Mouse (Mus musculus) ovary, postnatal 14 days (tissue): ENCODE data around the gene Atp13a3.

ENCODE experiments used
- DNase-seq: peaks from one replicate; pipeline ENCODE4 v3.0.0; 2022; ENCODE audit warnings: low spot score

Gene Atp13a3

DNA sequence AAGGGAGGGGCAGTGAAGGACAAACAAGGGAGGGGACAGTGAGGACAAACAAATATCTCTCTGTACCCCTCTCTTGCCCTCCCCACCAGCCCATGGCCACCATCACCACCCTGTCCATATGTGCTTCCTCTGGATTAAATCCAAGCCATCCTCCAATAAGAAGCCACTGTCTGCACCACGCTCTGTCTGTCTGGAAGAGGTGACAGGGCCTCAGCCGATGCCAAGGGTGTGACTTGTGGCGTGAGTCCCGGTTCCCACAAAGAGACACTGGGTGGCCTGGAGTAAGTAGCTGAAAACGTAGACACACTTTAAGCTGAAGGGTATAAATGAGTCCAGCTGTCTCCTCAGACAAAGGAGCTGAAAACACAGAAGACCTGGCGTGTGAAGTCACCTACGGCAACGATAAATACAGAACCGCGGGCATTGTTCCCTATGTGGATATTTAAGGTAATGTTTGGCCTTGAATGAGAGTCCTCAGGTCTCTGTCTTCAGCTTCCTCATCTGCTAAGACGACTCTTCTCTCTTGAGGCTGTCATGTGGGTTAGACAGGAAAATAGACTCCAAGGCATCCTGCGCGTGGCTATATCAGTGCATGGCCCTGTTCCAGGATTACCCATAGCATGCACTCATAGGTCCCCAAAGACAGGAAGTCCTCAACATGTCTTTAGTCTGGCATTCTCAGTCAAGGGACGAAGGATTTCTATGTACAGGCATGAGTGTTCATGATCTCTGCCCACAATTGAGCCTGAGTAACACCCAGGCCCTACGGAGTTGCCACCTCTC lies 130.0 kb downstream of the Atp13a3 start:
- DNase-seq = no peak

DNA sequence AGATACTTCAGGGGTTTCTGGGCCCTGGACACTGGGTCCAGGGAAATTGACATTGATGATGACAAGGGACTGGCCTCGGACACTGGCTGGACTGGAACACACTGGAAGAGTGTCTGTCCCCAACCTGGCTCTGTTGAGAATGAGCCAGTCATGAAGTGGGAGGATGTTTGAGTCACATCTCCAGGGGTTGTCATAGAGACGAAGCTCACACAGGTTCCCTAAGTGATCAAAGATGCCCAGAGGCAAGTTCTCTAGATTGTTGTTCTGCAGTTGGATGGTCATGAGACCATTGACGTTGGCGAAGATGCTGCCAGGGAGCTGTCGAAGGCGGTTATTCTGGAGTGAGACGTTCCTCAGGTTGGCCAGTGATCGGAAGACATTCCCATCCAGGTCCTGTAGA lies 132.7 kb downstream of the Atp13a3 start:
- DNase-seq = no peak

DNA sequence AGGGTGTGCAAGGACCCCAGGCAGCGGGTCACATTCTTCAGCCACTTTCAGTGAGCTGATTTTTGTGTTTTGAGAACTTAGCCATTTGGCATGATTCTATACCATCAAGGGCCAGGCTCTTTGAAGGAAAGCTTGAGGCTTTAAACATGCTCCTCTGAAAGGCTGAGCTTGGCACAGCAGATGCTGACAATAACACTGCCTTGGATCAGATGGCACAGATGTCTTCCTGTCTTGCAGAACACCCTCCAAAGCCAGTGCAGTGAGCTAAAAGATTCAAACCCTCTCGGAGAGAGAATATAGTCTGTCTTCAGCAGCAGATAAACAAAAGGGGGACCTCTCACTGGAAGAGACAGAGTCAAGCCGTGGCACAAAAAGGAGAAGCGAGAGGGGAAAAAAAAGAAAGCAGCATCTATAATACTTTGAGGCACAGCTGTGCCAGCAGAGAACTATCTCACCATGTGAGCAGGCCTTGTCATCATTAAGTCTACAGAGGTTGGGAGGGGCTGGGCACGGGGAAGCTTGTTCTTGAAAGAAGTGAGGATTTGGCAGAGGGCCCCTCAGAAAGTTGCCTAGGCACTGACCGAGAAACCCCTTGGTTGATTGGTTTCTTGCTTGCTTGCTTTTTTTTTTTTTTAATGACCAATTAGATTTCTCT lies 133.7 kb downstream of the Atp13a3 start:
- no peak for DNase-seq

DNA sequence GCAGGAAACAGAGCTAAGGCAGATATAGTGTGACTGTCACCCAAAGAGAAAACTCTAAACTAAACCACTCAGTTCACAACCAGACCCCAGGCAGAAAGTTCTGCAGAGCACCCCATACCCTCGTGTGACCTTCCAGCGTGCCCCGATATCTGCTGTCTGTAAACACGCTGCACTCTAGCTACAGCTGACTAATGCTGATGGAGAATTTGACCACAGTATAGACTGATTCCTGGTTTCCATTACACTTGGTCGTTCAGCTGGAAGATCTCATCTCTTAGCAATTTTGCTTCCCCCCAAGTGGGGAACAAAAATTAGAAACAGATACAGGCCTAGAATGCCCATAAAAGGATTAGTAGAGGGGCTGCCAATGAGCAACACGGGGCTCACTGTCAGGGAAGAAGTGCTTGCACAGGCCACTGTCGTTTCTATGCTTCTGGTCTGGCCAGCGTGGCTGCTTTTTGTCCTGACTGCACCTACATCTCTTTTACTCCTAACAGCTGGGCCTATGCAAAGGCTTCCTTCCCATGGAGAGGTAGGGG lies 134.5 kb downstream of the Atp13a3 start:
- no peak for DNase-seq

DNA sequence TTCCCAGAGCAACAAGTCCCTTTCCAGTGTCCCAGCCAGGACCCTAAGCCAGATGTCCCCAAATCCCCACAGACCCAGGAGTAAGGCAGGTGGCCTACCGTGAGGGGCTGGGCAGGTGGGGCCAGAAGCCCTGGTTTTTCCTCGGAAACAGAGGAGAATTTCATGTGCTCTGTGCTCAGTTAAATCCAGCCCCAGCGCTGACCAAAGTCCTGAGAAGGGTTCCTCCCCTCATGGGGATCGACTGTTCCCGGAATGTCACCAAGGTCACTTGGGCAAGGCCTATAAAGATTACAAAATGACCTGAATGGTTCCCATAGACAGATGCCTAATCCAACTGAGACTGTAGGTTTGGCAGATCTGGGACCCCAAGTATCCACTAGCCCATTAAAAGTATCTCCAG lies 138.4 kb downstream of the Atp13a3 start, which contains the start of gene Cpn2:
TSS of gene Cpn2 (minus strand) at position 141 of the 400 bp plus-strand sequence.
- DNase-seq = no peak

DNA sequence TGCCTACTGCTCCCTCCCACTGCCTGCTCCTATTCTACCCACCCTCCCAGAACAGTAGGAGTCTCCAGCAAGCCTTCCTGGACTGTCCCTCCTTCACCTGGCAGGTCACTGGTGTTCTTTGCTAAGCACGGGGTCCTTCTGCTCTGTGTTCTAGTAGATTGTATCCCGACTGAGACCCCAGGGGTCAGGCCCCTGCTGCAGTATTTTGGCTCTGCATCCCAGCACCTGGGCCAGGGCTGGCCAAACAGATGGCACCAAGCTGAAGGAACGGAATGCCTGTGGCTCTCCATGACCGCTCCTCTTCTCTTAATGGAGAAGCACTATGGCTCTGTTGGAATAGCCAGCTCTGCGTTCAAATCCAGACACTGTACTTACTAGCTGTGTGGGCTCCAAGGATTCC lies 139.2 kb downstream of the Atp13a3 start:
- no peak for DNase-seq

DNA sequence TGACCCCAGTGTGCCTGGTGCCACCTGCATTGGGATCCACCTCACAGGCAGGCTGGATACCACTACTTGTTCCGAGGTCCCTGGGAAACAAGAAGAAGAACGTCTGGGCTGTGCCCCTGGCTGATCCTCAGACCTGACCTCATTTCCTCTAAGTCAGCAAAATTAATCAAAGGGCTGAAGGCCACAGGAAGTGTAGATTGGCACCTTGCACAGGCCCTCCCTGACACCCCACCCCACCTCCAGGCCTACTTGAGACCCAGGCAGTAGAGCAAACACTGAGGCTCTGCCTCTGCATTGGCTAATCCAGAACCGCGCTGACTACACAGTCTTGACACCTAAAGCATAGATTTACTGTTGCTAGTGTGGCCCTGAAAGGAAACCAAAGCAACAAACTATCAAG lies 140.2 kb downstream of the Atp13a3 start:
- DNase-seq = no peak

DNA sequence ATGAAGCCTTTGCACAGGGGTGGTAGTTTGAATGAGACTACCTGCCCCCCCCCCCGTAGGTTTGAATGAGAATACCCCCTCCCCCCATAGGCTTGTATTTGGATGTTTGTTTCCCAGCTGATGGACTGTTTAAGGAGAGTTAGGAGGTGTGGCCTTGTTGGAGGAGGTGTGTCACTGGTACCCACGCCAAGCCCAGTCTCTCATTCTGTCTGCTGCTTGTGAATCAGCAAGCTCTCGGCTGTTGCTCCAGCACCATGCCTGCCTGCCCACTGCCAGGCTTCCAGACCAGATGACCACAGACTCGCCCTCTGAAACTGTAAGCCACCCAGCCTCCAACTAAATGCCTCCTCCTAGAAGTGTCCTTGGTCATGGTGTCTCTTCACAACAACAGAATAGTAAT lies 142.6 kb downstream of the Atp13a3 start:
- DNase-seq = no peak

DNA sequence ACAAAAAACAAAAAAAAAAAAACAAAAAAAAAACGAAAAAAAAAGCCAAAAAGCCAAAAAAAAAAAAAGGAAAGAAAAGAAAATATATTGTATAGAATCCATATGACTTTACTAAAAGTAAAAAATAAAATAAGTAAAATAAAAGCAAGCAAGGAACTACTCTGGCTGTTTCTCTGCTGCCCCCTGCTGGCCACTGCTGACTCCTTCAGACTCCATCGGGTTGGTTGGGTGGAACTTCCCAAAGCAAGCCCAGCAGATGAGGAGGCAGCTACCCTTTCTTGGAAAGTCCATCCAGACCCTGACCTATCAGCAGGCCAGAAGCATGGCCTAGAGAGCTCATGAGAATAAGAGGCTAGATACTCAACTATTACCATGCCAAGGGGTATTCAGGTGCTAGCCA lies 143.1 kb downstream of the Atp13a3 start:
- peak; percentile 47 for DNase-seq
